Mouse (Mus musculus) midbrain, embryonic 15.5 days (tissue): ENCODE measurements at regions not wholly inside any gene's neighbourhood (a gene's known extent, or its start where the extent isn't known, plus 50 kb on each side); places are given as distances from the start of the nearest gene placed in this dataset.

Experiments
- ATAC-seq: fragments of 200-750 bp; cut with Nextera tagmentation; replicated peaks from 2 replicates; pipeline ENCODE4 v1.8.0; 2017; ENCODE audit warnings: moderate TSS enrichment
- H3K27ac ChIP-seq: fragments of 300-500 bp; sonication (generic); 2 replicates; pipeline ENCODE4 v1.5.1; 2015; ENCODE audit warnings: mild to moderate bottlenecking, inconsistent platforms
- H3K27me3 ChIP-seq: fragments of 300-500 bp; sonication (generic); replicated peaks from 2 replicates; pipeline ENCODE4 v1.6.1; 2015; ENCODE audit warnings: inconsistent platforms
- H3K36me3 ChIP-seq: fragments of 300-500 bp; sonication (generic); replicated peaks from 2 replicates; pipeline ENCODE4 v1.6.1; 2015; ENCODE audit warnings: inconsistent platforms
- H3K4me1 ChIP-seq: fragments of 300-500 bp; sonication (generic); 2 replicates; pipeline ENCODE4 v1.6.1; 2015; ENCODE audit warnings: inconsistent platforms
- H3K4me2 ChIP-seq: fragments of 300-500 bp; sonication (generic); 2 replicates; pipeline ENCODE4 v1.6.1; 2015; ENCODE audit warnings: inconsistent platforms, mild to moderate bottlenecking, moderate library complexity
- H3K4me3 ChIP-seq: fragments of 300-500 bp; sonication (generic); 2 replicates; pipeline ENCODE4 v1.5.1; 2015; ENCODE audit warnings: mild to moderate bottlenecking, inconsistent platforms
- H3K9ac ChIP-seq: fragments of 300-500 bp; sonication (generic); 2 replicates; pipeline ENCODE4 v1.6.1; 2015; ENCODE audit warnings: mild to moderate bottlenecking, inconsistent platforms
- H3K9me3 ChIP-seq: fragments of 300-500 bp; sonication (generic); 2 replicates; pipeline ENCODE4 v1.6.1; 2016; ENCODE audit warnings: inconsistent platforms
- WGBS: fragments of 180-500 bp; shearing (Covaris S2); methylation state at CpG from one replicate; pipeline ENCODE4 v1.1.7; 2015; ENCODE audit warnings: mixed read lengths; 5-methylcytosine and 5-hydroxymethylcytosine counted together

- Histone ChIP-seq H3K4me1 (peaks cover 11% of the 10 kb centered on the region), H3K27me3 (no peaks in the 10 kb centered on the region), H3K36me3 (no peaks in the 10 kb centered on the region), H3K4me2 (no peak overlapping the region), H3K27ac (no peak overlapping the region), H3K4me3 (no peak overlapping the region), H3K9me3 (no peaks in the 10 kb centered on the region), H3K9ac (no peak overlapping the region)
- 91% methylated on average over 4 of the region's 4 CpGs for WGBS
- no peak for ATAC-seq
Measured at GRCm38 (mm10) chr13:6153657-6154056, 292.4 kb downstream of the Klf6 start.

DNA sequence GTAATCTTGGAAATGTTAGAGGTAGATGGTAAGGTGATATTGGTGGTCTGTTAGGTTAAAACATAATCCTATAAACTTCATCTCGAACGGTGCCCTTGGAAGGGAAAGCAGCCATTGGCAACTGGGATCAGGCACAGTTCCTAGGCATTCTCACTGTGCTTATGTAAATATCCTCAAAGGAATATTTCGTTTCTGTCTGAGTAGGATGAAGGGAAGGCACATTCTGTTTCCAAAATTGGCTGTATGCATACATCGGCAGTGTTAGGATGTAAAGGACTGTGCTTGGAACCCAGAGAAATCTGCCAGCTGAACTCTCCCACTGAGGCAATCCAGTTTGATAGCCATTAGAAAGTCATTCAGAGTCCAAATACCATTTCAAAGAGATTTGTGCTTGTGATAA is 294.9 kb downstream of the Klf6 start:
- no peaks in the 10 kb centered on the region for H3K36me3 ChIP-seq
- 73% methylated on average over 4 of the region's 4 CpGs for WGBS
- no peak overlapping the region for H3K4me2 ChIP-seq
- no peak overlapping the region for H3K27ac ChIP-seq
- no peaks in the 10 kb centered on the region for H3K27me3 ChIP-seq
- no peak overlapping the region for H3K9ac ChIP-seq
- H3K4me1 ChIP-seq: peaks cover 16% of the 10 kb centered on the region
- no peak overlapping the region for H3K4me3 ChIP-seq
- ATAC-seq: no peak
- no peaks in the 10 kb centered on the region for H3K9me3 ChIP-seq

- no peaks in the 10 kb centered on the region for H3K9me3 ChIP-seq
- WGBS: 27% methylated on average over 3 of the region's 3 CpGs
- H3K36me3 ChIP-seq: no peaks in the 10 kb centered on the region
- H3K27ac ChIP-seq: no peak overlapping the region
- H3K4me2 ChIP-seq: no peak overlapping the region
- peaks cover 16% of the 10 kb centered on the region for H3K4me1 ChIP-seq
- H3K27me3 ChIP-seq: no peaks in the 10 kb centered on the region
- no peak overlapping the region for H3K9ac ChIP-seq
- H3K4me3 ChIP-seq: no peak overlapping the region
- 0 out of 2 replicates have a peak, but pooled peaks have one; percentile 20 for ATAC-seq
Measured at GRCm38 (mm10) chr13:6157029-6157428, 295.7 kb downstream of the Klf6 start.

DNA sequence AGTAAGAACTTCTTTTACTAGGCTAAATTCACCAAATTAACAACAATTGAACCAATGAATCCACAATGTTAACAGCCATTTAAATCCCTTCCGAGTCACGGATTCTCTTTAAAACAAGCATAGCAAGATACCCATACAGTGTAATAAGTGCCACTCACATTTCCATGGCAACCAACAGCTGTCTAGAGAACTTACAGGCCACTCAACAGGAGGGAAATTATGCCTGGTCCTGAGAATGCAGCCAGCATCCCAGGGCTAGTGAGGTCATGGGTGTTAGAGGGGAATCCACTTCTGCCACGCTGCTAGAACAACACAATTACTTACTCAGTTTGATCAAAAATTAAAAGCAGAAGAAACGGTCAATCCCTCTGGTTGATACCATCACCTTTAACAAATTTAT is 296.7 kb downstream of the Klf6 start:
- H3K4me1 ChIP-seq: peaks cover 16% of the 10 kb centered on the region
- peak; percentile 88 for ATAC-seq
- no peak overlapping the region for H3K9ac ChIP-seq
- H3K4me2 ChIP-seq: no peak overlapping the region
- 0 out of 2 replicates have a peak overlapping the region, but pooled peaks have one; percentile 12 for H3K27ac ChIP-seq
- no peaks in the 10 kb centered on the region for H3K36me3 ChIP-seq
- H3K4me3 ChIP-seq: no peak overlapping the region
- WGBS: 4% methylated on average over 4 of the region's 4 CpGs
- H3K27me3 ChIP-seq: no peaks in the 10 kb centered on the region
- no peaks in the 10 kb centered on the region for H3K9me3 ChIP-seq

DNA sequence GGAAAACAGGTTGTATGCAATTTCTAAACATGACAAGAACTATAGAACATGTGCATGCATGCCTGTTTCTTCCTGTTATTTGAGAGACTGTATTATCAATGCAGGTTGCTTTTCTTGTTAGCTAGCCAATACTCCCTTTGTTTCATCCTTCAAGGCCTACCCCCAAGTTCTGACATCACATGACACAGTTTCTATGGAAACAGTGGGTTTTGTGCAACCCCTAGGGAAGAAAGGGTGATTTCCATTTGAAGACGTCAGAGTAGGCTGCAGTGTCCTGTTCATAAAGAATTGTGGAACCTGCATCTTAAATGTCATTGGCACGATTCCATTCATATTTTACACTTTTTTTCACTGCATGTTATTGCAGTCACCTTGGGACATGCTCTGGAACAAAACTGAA is 298.1 kb downstream of the Klf6 start:
- H3K36me3 ChIP-seq: no peaks in the 10 kb centered on the region
- H3K27ac ChIP-seq: peak overlapping the region; percentile 19; the same call in 1 of the 2 replicates
- no peak overlapping the region for H3K4me2 ChIP-seq
- no peaks in the 10 kb centered on the region for H3K27me3 ChIP-seq
- H3K9me3 ChIP-seq: no peaks in the 10 kb centered on the region
- H3K9ac ChIP-seq: no peak overlapping the region
- 10% methylated on average over 2 of the region's 2 CpGs for WGBS
- peak; percentile 86 for ATAC-seq
- H3K4me3 ChIP-seq: no peak overlapping the region
- H3K4me1 ChIP-seq: peaks cover 16% of the 10 kb centered on the region

DNA sequence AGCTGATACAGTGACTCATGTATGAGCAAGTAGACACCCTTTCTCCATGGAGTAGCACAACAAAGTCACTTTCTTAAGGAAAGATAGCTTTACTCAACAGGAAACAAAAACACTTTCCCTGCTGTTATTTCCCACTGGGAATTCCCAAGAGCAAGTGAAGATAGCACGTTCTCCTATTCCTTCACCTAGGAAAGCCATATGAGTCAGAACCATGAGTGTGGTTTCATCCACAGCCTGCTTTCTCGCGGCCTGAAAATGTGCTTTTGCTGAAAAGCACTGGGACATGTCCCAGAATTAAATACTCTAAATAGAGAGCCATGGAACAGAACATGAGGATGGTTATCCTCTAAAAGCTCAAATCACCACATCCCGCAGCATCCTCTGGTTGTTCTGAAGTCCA is 304.6 kb downstream of the Klf6 start:
- Histone ChIP-seq H3K36me3 (no peaks in the 10 kb centered on the region), H3K9ac (no peak overlapping the region), H3K4me1 (no peaks in the 10 kb centered on the region), H3K27ac (no peak overlapping the region), H3K4me2 (no peak overlapping the region), H3K9me3 (no peaks in the 10 kb centered on the region), H3K4me3 (no peak overlapping the region), H3K27me3 (no peaks in the 10 kb centered on the region)
- WGBS: 90% methylated on average over 4 of the region's 4 CpGs
- no peak for ATAC-seq

- Histone ChIP-seq H3K27ac (no peak overlapping the region), H3K4me1 (no peaks in the 10 kb centered on the region), H3K9ac (no peak overlapping the region), H3K4me2 (no peak overlapping the region), H3K36me3 (no peaks in the 10 kb centered on the region), H3K4me3 (no peak overlapping the region), H3K27me3 (no peaks in the 10 kb centered on the region), H3K9me3 (no peaks in the 10 kb centered on the region)
- 85% methylated on average over 1 of the region's 1 CpGs for WGBS
- 0 out of 2 replicates have a peak, but pooled peaks have one; percentile 24 for ATAC-seq
Measured at GRCm38 (mm10) chr13:6167055-6167761, 305.9 kb downstream of the Klf6 start.

DNA sequence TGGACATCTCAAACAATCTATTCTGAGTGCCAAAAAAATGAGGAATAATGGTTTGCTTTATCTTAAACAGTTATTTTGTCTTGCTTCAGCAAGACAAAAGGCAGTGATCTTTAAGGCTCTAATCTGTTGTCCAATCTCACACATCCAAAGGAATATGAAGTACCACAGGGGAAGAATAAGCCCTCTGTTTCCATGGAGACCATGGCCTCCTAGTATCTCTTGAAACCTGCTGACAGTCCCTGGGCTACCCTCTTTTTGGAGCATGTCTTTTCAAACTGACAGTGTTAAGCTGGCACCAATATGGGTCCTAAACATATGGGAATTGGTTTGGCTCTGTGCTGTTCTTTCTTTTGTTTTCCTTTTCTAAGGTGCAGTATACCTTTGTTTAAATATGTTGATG is 311.8 kb downstream of the Klf6 start:
- H3K36me3 ChIP-seq: no peaks in the 10 kb centered on the region
- H3K9me3 ChIP-seq: no peaks in the 10 kb centered on the region
- no peaks in the 10 kb centered on the region for H3K4me1 ChIP-seq
- H3K9ac ChIP-seq: no peak overlapping the region
- no peak overlapping the region for H3K4me2 ChIP-seq
- H3K27ac ChIP-seq: no peak overlapping the region
- H3K27me3 ChIP-seq: no peaks in the 10 kb centered on the region
- H3K4me3 ChIP-seq: no peak overlapping the region
- 0 out of 2 replicates have a peak, but pooled peaks have one; percentile 45 for ATAC-seq

- Histone ChIP-seq H3K4me2 (no peak overlapping the region), H3K4me1 (no peaks in the 10 kb centered on the region), H3K27ac (no peak overlapping the region), H3K9ac (no peak overlapping the region), H3K9me3 (no peaks in the 10 kb centered on the region), H3K27me3 (no peaks in the 10 kb centered on the region), H3K4me3 (no peak overlapping the region), H3K36me3 (no peaks in the 10 kb centered on the region)
- 75% methylated on average over 9 of the region's 9 CpGs for WGBS
- no peak for ATAC-seq
Measured at GRCm38 (mm10) chr13:6178362-6179070, 317.2 kb downstream of the Klf6 start.

GRCm38 (mm10) chr13:6189133-6189532 is 327.9 kb downstream of the Klf6 start:
- Histone ChIP-seq H3K27me3 (no peaks in the 10 kb centered on the region), H3K9ac (no peak overlapping the region), H3K27ac (no peak overlapping the region), H3K9me3 (no peaks in the 10 kb centered on the region), H3K4me1 (peaks cover 6% of the 10 kb centered on the region; the same call in 1 of the 2 replicates), H3K36me3 (no peaks in the 10 kb centered on the region), H3K4me3 (no peak overlapping the region), H3K4me2 (no peak overlapping the region)
- ATAC-seq: no peak
- 66% methylated on average over 3 of the region's 3 CpGs for WGBS

DNA sequence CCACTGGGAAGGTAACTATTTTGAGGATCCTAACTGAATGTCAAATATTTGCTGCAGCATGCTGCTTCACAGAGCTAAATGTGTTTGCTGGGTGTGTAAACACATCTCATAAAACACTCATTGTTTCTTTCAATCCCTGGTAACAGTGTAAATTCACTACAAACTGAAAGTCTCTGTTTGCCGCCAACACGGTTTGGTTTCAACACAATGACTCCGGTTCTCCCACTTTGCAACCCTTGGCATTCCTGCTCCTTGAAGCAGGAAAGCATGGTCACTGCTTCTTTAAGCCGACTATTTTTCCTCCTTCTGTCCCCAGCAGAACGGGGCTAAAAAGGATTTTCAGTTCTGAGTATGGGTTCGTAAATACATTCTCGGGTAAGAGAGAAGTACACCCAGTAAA is 328.3 kb downstream of the Klf6 start:
- Histone ChIP-seq H3K4me3 (no peak overlapping the region), H3K27ac (peak overlapping the region; percentile 14; the same call in 1 of the 2 replicates)

DNA sequence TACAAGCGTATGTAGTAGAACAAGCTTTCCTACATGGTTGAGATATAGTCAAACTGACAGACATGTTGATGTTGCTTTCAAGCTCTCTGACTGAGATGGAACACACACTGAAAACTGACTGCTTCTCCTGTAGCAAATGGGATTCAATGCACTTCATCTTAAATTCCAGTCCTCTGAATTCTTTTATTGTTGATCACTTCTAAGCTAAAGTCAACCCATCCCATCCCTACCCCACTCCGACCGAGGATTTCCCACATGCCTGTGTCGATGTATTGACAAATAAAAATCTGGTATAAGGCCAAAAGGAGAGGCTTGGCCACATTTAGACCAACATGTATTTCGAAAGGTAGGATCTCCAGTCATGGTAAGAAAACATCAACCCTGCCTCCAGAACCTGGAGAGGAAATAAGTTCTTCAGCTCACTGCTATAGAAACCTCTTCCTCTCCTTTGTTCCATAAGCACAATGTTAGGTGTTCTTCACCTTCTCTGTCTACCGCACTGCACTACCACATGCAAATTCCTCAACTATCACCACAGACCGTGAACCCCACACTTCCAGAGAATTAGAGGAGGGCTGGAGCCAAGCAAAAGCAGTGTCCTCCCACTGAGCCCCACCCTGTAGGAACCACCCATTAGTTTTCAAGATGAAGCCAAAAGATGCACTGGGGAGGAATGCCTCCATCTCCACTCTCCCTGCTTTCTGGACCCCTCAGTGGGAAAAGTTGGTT is 330.1 kb downstream of the Klf6 start:
- 78% methylated on average over 7 of the region's 7 CpGs for WGBS
- H3K4me2 ChIP-seq: no peak overlapping the region
- no peak overlapping the region for H3K9ac ChIP-seq
- no peak for ATAC-seq
- no peaks in the 10 kb centered on the region for H3K27me3 ChIP-seq
- no peaks in the 10 kb centered on the region for H3K9me3 ChIP-seq
- H3K4me3 ChIP-seq: no peak overlapping the region
- no peak overlapping the region for H3K27ac ChIP-seq
- peaks cover 10% of the 10 kb centered on the region; the same call in 1 of the 2 replicates for H3K4me1 ChIP-seq
- no peaks in the 10 kb centered on the region for H3K36me3 ChIP-seq

More for the DNA sequence above, 328.3 kb downstream of the Klf6 start:
- H3K9me3 ChIP-seq: no peaks in the 10 kb centered on the region
- no peak overlapping the region for H3K9ac ChIP-seq
- WGBS: 29% methylated on average over 7 of the region's 7 CpGs
- H3K36me3 ChIP-seq: no peaks in the 10 kb centered on the region
- no peak; the same call in 1 of the 2 replicates for ATAC-seq
- H3K4me2 ChIP-seq: no peak overlapping the region
- H3K4me1 ChIP-seq: peaks cover 10% of the 10 kb centered on the region; the same call in 1 of the 2 replicates
- no peaks in the 10 kb centered on the region for H3K27me3 ChIP-seq
